Mouse (Mus musculus): ENCODE data around the gene Akr1b10.
"Not testable (repeated sequence)": the region's sequence is repeated elsewhere in the genome, so short reads cannot be mapped to it uniquely, and the experiment has no call there.

Gene Akr1b10

DNA sequence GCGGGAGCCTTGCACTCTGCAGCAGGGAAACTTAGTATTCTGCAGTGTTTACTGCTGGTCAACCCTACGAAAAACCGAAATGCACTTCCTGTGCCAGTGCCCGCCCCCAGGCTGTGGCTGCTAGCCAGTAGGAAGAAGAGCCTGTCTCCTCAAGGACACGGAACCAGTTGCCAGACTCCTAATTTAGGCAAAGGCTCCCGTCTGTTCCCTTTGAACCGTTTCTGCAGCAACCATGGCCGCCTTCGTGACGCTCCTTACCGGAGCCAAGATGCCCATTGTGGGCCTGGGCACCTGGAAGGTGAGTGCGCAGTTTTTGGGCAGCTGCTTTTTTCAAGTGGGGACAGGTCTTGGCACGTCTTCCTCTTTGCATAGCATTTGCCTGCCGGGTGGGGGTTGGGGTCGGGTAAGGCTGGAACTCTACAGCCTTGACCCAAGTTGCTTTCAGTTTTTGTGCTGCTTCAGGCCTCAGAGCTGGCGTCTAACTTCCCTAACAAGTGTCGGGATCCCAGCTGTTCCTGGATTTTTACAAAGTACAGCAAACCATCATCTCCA lies at the start of gene Akr1b10:
Gene Akr1b10 (plus strand): TSS at position 109 of the 552 bp plus-strand sequence.
- DNase-seq (ENCODE audit: low spot score) = peak; percentile 19

DNA sequence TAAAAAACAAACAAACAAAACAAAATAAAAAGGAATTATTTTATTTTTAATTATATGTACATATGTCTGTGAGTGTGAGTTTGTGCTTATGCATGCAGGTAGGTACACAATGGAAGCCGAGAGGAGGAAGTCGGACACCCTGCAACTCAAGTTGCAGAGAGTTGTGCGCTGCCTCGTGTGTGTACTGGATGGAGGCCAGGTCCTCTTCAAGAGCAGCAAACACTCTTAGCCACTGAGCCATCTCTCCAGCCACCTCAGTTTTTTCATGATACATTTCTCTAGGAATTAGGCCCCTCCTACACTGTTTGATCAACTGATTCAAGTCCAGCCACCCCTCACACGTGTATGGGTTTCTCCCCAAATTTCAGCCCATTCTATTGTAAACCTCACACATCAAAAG lies 49.3 kb upstream of the Akr1b10 start:
- no peak for DNase-seq (ENCODE audit: low spot score)

DNA sequence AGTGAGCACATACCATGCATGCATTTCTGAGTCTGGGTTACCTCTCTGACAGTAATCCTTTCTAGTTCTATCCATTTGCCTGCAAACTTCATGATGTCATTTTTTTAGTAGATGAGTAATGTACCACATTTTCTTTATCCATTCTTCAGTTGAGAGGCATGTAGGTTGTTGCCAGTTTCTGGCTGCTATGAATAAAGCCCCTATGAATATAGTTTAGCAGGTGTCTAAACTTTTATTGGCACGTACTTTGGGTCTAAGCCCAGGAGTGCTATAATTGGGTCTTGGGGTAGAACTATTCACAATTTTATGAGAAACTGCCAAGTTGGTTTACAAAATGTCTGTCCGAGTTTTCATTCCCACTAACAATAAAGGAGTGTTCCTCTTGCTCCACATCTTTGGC lies 46.2 kb upstream of the Akr1b10 start:
- no peak for DNase-seq (ENCODE audit: low spot score)

DNA sequence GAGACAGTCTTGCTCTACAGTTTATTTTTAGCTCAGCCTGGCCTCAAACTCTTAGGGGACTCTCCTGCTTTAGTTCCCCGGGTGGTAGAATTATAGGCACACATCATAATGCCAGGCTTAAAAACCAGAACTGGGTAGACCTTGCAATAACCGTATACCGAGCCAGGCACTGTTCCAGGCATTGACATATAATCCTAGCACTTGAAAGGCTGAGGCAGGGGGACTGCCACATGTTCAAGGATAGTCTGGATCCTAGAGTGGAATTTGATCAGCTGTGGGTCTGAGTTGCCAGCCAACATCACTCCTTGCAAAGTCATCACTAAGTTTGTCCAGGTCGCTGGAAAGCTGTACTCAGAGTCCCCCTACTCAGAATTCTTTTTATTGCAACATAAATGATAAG lies 42.0 kb upstream of the Akr1b10 start:
- no peak for DNase-seq (ENCODE audit: low spot score)

DNA sequence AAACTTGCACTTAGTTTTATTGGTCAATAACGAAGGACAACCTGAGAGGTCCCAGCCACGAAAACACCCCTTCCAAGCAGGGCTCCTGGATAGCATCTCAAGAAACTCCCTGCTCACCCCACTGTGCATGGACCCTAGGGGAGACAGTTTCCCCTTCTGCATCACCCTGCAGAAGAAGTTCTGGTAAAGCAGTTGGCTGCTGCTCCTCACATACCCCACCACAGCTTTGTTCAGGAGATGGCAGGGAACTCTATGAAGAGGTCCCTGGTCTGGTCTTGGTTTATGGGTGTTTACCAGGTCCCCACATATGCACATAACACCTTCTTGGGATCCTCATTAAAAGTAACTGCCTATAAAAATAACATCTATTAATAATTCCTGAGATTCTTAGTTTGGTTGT lies 41.5 kb upstream of the Akr1b10 start:
- DNase-seq (ENCODE audit: low spot score) = no peak

DNA sequence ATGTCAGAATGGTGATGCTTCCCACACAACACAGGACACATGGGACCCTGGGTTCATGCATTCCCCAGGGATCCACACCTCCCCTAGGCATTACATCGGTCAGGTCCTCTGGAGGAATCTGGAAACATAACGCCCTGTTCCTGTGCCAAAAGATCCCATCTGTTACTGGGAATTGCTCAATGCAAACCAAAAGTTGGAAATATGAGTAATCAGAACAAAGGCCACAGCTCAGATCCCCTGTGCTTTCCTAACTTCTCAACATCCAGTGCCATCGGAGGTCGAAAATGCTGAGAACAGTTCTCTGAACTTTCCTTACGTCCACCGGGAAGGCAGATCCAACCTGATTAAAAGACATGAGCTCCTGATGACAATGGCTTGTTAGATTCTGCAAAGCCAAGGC lies 40.6 kb upstream of the Akr1b10 start:
- no peak for DNase-seq (ENCODE audit: low spot score)

DNA sequence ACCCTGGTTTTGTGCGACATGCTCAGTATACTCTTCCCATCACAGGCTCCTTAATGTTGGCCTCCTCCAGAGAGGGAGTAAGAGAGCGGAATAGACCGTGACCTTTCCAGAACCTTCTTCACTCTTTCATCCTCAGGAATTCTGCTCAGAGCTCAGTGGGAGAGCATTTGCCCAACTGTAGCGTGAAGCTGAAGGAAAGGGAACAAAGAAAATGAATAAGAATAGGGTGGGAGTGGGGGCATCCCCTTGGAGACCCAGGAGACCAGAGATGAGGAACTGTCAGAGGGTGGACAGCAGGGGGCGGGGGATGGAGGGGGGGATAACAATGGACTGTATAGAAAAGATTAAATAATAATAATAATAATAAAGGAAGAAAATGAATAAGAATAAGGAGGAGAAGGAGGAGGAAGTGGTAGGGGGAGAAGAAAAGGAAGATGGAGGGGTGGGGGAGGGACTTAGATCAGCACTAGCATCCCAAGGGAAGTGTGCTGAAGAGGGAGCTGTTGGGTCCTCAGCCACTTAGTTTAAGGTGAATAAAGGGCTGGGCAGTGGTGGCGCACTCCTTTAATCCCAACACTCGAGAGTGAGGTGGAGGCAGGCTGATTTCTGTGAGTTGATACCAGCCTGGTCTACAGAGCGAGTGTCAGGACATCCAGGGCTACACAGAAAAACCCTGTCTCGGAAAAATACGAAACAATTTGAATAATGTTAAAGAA lies 39.7 kb upstream of the Akr1b10 start:
- DNase-seq (ENCODE audit: low spot score) = no peak

DNA sequence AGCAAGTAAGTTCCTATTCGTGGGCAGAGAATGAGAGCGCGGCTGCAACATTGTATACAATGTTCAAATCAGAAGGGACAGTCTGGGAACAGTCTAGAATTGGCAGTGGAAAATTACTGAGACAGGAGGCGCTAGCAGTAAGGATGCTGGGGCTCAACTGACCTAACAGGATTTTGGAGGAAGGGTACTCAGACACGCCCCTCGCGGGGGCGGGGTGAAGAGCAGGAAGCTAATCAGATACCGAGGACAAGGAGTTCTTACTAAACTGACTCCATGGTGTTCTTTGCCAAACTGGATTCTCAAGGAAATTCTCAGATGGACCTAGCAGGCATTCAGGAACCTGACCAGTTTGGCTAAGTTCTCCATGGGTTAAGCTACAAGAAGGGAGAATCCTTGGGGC lies 39.1 kb upstream of the Akr1b10 start:
- no peak for DNase-seq (ENCODE audit: low spot score)

DNA sequence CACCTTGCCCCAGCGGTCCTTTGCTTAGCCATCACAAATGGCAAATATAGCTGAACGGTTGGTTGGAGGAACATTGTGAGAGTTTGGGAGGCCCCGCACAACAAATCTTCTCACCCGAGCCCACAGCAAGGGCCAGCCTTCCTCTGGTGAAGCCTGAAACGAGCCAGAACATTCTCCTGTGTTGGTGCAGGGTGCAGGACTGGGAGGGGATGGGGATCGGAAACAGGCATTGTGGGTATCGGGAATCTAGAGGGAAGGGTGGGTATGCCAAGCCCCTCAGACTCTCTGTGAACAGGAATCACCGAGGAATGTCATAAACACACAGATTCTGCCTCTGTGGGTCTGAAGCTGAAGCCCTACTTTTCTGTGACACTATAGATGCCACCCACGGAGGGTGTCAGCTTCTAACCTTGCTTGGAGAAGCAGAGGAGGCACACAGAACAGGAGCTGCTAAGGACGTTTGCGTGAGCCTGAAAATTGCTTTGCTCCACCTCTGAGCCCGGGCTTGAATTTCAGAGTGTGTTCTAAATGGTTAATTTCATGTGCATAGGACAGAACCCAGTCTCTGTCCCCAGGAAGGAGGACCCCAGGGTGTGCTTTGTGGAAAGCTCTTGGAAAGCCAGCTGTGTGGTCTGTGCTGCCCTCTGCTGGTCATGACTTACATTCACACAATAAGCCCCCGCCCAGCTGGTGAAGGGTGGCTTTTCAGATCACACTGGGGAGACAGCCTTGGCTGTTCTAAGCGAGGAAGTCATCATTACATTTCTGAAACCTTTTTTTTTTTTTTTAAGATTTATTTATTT lies 37.7 kb upstream of the Akr1b10 start:
- peak; percentile 29 for DNase-seq (ENCODE audit: low spot score)

DNA sequence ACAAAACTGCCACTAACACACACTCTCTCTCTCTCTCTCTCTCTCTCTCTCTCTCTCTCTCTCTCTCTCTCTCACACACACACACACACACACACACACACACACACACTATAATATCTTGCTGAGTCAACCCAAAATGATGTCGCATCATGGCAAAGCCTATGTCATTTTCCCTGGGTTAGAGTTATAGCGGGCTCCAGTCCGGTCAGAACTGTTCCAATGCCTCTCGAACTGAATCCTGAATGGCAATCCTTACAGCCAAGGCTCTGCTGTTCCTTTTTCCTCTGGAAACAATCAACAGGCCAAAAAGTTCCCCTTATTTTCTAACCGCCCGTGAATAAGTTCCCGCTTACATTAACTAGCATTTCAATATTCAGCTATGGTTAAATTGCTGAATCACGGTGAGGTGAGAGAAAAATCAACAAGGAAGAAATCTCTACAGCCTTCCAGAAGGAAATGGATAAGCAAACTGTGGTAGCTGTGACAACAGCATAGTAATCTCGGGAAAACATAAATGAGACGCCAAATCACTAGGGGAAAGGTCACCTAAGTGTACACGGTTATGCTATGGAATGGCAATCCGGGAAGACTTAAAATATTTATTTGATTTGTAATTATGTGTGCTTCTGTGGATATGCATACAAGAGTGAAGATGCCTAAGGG lies 33.9 kb upstream of the Akr1b10 start:
- no peak for DNase-seq (ENCODE audit: low spot score)

DNA sequence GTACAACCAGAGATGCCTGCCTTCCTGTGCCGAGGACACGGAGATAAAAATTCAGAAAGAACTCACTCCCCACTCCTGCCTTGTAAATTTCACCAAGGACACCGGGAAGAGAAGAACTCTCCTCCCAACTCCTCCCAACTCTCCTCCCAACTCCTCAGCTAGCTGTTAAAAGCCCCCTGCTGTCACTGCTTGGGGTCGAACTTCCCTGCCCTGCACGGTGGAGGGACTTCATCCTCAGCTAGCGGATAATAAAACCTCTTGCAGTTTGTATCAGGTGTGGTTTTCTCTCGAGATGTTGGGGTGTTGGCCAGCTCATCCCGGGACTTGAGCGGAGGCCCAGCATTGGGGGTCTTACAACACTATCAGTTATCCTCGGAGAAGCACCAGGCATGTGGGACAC lies 32.5 kb upstream of the Akr1b10 start:
- DNase-seq (ENCODE audit: low spot score) = not testable (repeated sequence)

DNA sequence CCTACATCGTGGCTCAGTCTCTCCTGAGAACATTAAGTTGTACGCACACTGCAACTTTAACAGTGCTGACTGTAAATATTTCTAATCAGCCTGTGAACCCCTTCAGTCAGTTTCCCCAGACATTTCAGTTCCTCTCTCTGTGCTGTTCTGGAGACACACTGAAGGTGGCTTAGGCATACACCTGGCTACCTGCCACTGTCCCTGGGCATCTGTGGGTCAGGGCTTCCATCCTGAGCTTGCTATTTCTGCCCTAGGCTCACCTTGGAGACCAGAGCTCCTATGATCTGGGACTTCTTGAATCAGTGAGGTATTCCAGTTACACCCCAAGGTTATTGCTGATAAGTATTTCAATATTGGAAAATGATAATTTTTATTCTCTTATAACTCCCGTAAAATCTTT lies 31.6 kb upstream of the Akr1b10 start:
- DNase-seq (ENCODE audit: low spot score) = no peak

DNA sequence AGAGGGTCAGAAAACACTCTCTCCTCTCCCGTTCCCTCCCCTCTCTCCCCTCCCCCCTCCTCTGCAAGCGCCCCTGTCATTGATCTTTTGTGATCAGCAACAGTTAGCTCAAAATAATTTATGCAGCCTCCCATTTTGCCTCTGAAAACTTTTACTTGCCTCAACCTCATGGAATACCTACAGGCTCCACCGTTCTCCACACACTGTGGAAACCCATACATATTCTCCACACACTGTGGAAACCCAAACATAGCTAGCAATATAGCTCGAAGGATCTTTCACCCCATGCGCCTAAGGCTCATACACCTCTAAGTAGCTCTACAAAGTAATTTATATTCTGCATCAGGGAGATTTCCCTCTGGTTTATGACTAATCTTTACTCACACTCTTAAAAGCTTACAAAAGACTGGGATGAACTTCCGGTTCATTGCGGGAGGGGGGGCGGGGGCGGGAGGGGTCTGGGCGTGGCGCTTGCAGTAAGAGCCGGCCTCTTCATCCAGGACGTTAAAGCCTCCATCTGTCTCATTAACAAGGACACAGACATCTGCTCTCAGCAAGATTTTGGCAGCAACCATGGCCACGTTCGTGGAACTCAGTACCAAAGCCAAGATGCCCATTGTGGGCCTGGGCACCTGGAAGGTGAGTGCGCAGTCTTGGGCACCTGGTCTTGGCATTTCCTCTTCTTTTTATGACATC lies 30.2 kb upstream of the Akr1b10 start, which contains the start of gene Akr1b8:
Gene Akr1b8 (plus strand): TSS at position 462 of the 696 bp plus-strand sequence.
- no peak for DNase-seq (ENCODE audit: low spot score)

DNA sequence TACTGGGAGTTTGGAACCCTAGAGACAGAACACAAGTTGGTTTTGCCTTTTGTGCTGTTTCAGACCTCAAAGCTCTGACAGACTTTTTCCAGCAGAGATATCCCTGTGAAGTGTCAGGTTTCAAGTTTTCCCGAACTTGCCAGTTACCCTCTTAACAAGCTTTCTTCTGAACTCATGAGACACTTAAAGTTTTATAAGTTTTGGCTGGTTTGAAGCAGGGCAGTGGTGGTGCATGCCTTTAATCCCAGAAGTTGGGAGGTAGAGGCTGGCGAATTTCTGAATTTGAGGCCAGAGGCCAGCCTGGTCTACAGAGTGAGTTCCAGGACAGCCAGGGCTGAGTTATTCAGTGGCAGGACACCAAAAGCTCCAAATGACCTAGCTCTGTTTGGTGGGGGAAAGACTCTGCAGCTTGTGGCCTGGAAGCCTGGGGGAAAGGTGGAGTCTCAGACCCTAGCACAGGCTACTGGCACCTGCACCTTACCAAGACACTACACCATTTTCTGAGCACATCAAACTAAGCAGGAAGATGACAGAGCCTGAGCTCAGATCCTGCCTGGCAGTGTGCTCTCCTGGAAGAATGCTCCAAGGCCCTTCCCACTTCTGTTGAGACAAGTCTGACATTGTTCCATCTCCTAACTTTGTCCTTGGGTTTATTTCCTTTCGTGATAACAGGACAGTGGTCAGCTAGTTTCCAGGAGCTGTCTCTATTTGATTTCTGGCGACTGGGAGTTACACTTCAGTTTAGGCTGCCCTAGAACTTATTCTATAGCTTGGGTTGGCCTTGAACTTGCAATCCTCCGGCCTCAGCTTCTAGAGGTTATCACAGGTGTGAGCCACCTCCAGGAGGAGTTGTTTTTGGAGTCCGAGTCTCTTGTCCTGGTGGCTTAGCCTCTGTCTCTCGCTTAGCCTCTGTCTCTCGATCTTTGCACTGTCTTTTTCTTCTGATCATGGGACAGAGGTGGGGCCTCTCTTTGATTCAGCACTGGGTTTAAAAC lies 29.4 kb upstream of the Akr1b10 start:
- DNase-seq (ENCODE audit: low spot score) = no peak

DNA sequence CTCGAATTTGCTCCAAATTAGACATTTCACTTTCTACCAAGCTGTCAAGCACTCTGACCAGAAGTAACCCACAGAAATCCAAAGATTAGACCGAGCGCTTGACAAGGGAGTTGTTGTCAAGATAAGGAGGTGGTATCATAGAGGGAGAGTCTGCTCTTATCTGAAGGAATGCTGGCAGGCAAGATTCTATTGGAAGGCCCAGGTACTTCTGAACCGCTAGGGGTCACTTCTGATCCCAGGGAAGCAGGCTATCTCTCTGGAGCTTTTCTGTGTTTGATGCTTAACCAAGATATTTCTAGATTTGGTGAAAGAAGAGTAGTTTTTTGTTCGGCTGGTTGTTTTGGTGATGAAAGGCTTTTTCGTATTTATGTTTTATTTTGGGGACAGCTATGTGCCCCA lies 28.7 kb upstream of the Akr1b10 start:
- no peak for DNase-seq (ENCODE audit: low spot score)

DNA sequence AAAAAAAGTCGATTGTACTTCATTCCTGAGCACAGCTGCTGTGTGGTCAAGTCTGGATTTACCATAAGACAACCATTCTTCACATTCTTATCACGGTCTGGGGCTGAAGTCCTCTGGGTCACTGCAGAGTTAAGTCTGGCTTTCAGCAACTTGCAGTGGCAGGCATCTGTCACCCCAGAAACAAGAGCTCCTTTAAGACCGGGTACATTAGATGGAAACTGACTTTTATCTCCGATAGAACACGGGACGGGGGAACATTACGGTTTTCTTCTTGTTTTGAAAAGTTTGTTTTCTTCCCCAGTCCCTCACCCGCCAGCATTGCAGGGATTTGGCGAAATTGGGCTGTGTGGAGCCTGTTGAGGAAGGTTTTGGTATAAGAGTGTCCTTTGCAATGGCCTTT lies 28.2 kb upstream of the Akr1b10 start:
- no peak for DNase-seq (ENCODE audit: low spot score)

DNA sequence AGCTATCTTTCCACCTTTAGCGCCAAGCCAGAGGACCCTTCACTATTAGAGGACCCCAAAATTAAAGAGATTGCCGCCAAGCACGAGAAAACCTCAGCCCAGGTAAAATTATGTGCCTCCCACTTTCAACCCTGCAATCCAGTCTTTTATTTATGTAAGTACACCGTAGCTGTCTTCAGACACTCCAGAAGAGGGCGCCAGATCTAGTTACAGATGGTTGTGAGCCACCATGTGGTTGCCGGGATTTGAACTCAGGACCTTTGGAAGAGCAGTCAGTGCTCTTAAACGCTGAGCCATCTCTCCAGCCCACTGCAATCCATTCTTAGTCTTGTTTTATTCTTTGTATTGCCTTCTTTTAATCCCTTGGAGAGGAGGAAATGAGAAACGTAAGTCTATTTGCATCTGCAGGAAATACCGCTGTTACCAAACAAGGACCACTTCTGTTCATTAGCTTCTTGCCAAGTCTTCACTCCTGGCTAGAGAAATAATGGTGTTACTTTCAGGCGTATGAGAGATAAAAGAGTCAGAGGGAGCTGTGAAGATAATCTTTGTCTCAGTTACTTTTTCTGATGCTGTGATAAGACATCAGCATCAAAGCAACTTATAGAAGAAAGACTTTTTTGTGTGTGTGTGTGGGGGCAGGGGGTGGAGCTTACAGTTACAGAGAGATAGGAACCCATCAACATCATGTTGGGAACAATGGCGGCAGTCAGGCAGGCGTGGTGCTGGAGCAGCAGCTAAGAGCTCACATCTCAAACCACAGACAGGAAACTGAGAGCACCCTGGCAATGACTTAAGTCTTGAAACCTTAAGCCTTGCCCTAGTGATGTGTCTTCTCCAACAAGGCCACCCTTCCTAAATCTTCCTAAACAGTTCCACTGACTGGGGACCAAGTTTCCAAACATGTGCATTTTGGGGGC lies 19.5 kb upstream of the Akr1b10 start:
- no peak for DNase-seq (ENCODE audit: low spot score)

DNA sequence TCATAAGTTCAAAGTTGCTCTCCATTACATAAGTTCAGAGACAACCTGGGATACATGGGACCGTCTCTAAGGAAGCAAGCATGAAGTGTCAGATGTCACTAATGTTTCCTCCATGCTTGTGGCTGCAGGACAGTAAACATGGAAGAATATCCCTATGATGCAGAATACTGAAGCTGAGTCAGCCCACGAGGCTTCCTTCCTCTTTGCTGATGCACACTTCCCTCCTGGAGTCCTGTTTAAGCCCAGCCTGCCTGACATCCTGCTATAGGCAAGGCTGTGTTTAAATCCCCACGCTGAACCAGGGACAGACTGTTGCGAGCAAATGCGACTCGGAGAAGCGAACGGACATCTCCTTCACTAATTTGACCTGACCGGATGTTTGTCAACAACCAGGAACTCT lies 16.0 kb upstream of the Akr1b10 start:
- DNase-seq (ENCODE audit: low spot score) = no peak

DNA sequence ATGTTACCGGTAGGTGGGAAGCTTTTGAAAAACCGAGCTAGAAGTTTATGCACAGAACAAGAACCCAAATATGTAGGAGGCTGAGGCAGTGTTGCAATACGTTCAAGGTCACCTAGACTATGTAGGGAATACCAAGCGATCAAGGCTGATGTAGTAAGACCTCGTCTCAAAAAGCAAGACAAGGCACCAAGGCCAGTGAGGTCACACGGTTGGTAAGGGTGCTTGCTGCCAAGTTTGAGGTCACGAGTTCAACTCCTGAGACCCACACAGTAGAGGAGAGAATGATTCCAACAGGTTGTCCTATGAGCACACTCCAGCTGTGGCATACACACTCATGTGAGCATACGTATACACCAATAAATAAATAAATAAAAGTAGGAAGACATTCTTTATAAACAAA lies 13.9 kb upstream of the Akr1b10 start:
- DNase-seq (ENCODE audit: low spot score) = no peak

Data from urinary bladder, postnatal 10 days (tissue).